Comparison of ENCODE assay signal across 9 mouse cellular contexts in genomic region chr11:114303636-114304354, GRCm38 (mm10).
DNase-seq lines count a peak whose midpoint lies in the region; ATAC-seq lines count a peak whose summit lies in the region.
"Had no signal": no experiment of that assay in that cellular context is flagged by ENCODE, and none has a peak within 500 bp of the region (broad histone marks: within the 10 kb centered on the region; RNA-seq: fewer than 3 reads in every experiment).

No protein-coding gene starts in this region.

- no peak overlapping the region for H3K9ac ChIP-seq in hindbrain, embryonic 14.5 days
- no peak overlapping the region for H3K9ac ChIP-seq in midbrain, embryonic 15.5 days
- H3K9ac ChIP-seq in heart, embryonic 11.5 days (ENCODE audit: low read depth, low read length) = no peak overlapping the region

- DNase-seq in cerebellum, postnatal 10 days = peak; percentile 58 to 76
- DNase-seq in cerebellum, adult 9-11 months = no peak
- peak; percentile 9 for DNase-seq in embryo, embryonic 11.5 days (ENCODE audit: low read depth, low spot score)
- DNase-seq in hindbrain, embryonic 14.5 days (ENCODE audit: low spot score) = peak; percentile 63
- no peak for DNase-seq in ovary, postnatal 14 days (ENCODE audit: low spot score)
- no peak for DNase-seq in adrenal gland, postnatal 14 days
- DNase-seq: thymus, postnatal 4 days had no signal

- no peaks in the 10 kb centered on the region for H3K9me3 ChIP-seq in hindbrain, embryonic 14.5 days (ENCODE audit: control insufficient read depth, low read length)
- no peaks in the 10 kb centered on the region for H3K9me3 ChIP-seq in midbrain, embryonic 15.5 days
- H3K9me3 ChIP-seq in heart, embryonic 11.5 days (replicated peaks; ENCODE audit: control insufficient read depth, low read length) = no peaks in the 10 kb centered on the region

- no peak overlapping the region for H3K4me2 ChIP-seq in hindbrain, embryonic 14.5 days (replicated peaks)
- no peak overlapping the region for H3K4me2 ChIP-seq in midbrain, embryonic 15.5 days
- no peak overlapping the region for H3K4me2 ChIP-seq in heart, embryonic 11.5 days

- H3K36me3 ChIP-seq in hindbrain, embryonic 14.5 days (replicated peaks; ENCODE audit: control insufficient read depth, insufficient read depth) = no peaks in the 10 kb centered on the region
- no peaks in the 10 kb centered on the region for H3K36me3 ChIP-seq in midbrain, embryonic 15.5 days (replicated peaks)
- no peaks in the 10 kb centered on the region for H3K36me3 ChIP-seq in heart, embryonic 11.5 days (ENCODE audit: control insufficient read depth, insufficient read depth, low read length)

- peak; percentile 84; the same call in 1 of the 2 replicates for ATAC-seq in hindbrain, embryonic 14.5 days (ENCODE audit: low FRiP score)
- ATAC-seq in midbrain, embryonic 15.5 days (replicated peaks) = peak; percentile 81
- no peak for ATAC-seq in heart, embryonic 11.5 days (replicated peaks; ENCODE audit: insufficient number of reproducible peaks, low FRiP score, low TSS enrichment)

- H3K4me1 ChIP-seq in hindbrain, embryonic 14.5 days (replicated peaks; ENCODE audit: control insufficient read depth, insufficient read depth, low read length) = peaks cover 18% of the 10 kb centered on the region
- H3K4me1 ChIP-seq in midbrain, embryonic 15.5 days = peaks cover 27% of the 10 kb centered on the region
- no peaks in the 10 kb centered on the region for H3K4me1 ChIP-seq in heart, embryonic 11.5 days (ENCODE audit: control insufficient read depth, insufficient read depth, low read length)

- 37% methylated on average over 13 of the region's 13 CpGs for WGBS in hindbrain, embryonic 14.5 days
- 38% methylated on average over 13 of the region's 13 CpGs for WGBS in midbrain, embryonic 15.5 days
- WGBS in heart, embryonic 11.5 days (ENCODE audit: insufficient replicate concordance) = 60% methylated on average over 13 of the region's 13 CpGs

- no peaks in the 10 kb centered on the region for H3K27me3 ChIP-seq in hindbrain, embryonic 14.5 days (ENCODE audit: control insufficient read depth, insufficient read depth, low read length)
- no peaks in the 10 kb centered on the region for H3K27me3 ChIP-seq in midbrain, embryonic 15.5 days (replicated peaks)
- no peaks in the 10 kb centered on the region for H3K27me3 ChIP-seq in heart, embryonic 11.5 days (ENCODE audit: control insufficient read depth, insufficient read depth, low read length)

- H3K4me3 ChIP-seq in hindbrain, embryonic 14.5 days (replicated peaks; ENCODE audit: low read length) = no peak overlapping the region
- H3K4me3 ChIP-seq in midbrain, embryonic 15.5 days = no peak overlapping the region
- H3K4me3 ChIP-seq in heart, embryonic 11.5 days (ENCODE audit: low read depth, low read length) = no peak overlapping the region

- H3K27ac ChIP-seq in hindbrain, embryonic 14.5 days = peak overlapping the region; percentile 18; the same call in 1 of the 2 replicates
- H3K27ac ChIP-seq in midbrain, embryonic 15.5 days = no peak overlapping the region
- no peak overlapping the region for H3K27ac ChIP-seq in heart, embryonic 11.5 days (ENCODE audit: low read depth, low read length)

Comparison
In these comparisons a context has a peak if more than half of its experiments do, and no peak if none do; other contexts are left out.
1. DNase-seq: peak in cerebellum, postnatal 10 days (2 of 2), embryo, embryonic 11.5 days (single experiment) and hindbrain, embryonic 14.5 days (single experiment); none in cerebellum, adult 9-11 months (single experiment), ovary, postnatal 14 days (single experiment) and adrenal gland, postnatal 14 days (single experiment).